Mouse (Mus musculus) E14TG2a.4 (cell line): ENCODE results near the gene Pik3cg.
A peak's percentile ranks its signal among the peaks of the same experiment; 100 is the strongest.

Source experiments
- H3K27me3 ChIP-seq: 2 replicates; pipeline ENCODE4 v1.6.1; 2014; ENCODE audit warnings: low read length, control low read depth; ENCODE audit not compliant: insufficient read depth
- H3K36me3 ChIP-seq: 2 replicates; pipeline ENCODE4 v1.6.1; 2014; ENCODE audit warnings: low read length, control low read depth; ENCODE audit not compliant: insufficient read depth
- H3K4me1 ChIP-seq: replicated peaks from 2 replicates; pipeline ENCODE4 v1.6.1; 2014; ENCODE audit warnings: low read depth, low read length, control low read depth
- H3K4me3 ChIP-seq: replicated peaks from 2 replicates; pipeline ENCODE4 v1.5.1; 2014; ENCODE audit warnings: mild to moderate bottlenecking, low read length
- H3K9me3 ChIP-seq: 2 replicates; pipeline ENCODE4 v1.6.1; 2014; ENCODE audit warnings: low read length, control low read depth
- CTCF ChIP-seq: conservative IDR thresholded peaks from 2 replicates; pipeline ENCODE4 v1.5.1; 2014; ENCODE audit warnings: low read length
- NANOG ChIP-seq: IDR thresholded peaks from 2 replicates; pipeline ENCODE4 v1.6.1; 2014; ENCODE audit warnings: borderline replicate concordance, low read length, mixed read lengths
- POU5F1 ChIP-seq: IDR thresholded peaks from 2 replicates; pipeline ENCODE4 v1.6.1; 2014; ENCODE audit warnings: low read length, borderline replicate concordance

Gene Pik3cg

GRCm38 (mm10) chr12:32195000-32195399 lies 13.5 kb downstream of the Pik3cg start:
- no peaks in the 10 kb centered on the region for H3K9me3 ChIP-seq
- H3K4me3 ChIP-seq, result no peak overlapping the region
- H3K36me3 ChIP-seq, result no peaks in the 10 kb centered on the region
- TF ChIP-seq NANOG (no peak), CTCF (no peak), POU5F1 (no peak)
- H3K4me1 ChIP-seq, result no peaks in the 10 kb centered on the region
- no peaks in the 10 kb centered on the region for H3K27me3 ChIP-seq

- Histone ChIP-seq H3K4me3 (no peak overlapping the region), H3K9me3 (no peaks in the 10 kb centered on the region), H3K27me3 (no peaks in the 10 kb centered on the region), H3K36me3 (no peaks in the 10 kb centered on the region), H3K4me1 (no peaks in the 10 kb centered on the region)
- no peak for TF ChIP-seq POU5F1
Measured at GRCm38 (mm10) chr12:32194358-32194757, 14.1 kb downstream of the Pik3cg start.

- peaks cover 7% of the 10 kb centered on the region; the same call in 1 of the 2 replicates for H3K4me1 ChIP-seq
- H3K9me3 ChIP-seq, result no peaks in the 10 kb centered on the region
- no peak for TF ChIP-seq CTCF
- no peak for TF ChIP-seq NANOG
- no peak for TF ChIP-seq POU5F1
- no peaks in the 10 kb centered on the region for H3K27me3 ChIP-seq
- no peak overlapping the region for H3K4me3 ChIP-seq
- H3K36me3 ChIP-seq, result no peaks in the 10 kb centered on the region
Measured at GRCm38 (mm10) chr12:32190927-32191326, 17.5 kb downstream of the Pik3cg start.

GRCm38 (mm10) chr12:32187668-32188236 lies 20.7 kb downstream of the Pik3cg start:
- Histone ChIP-seq H3K4me1 (peaks cover 12% of the 10 kb centered on the region), H3K27me3 (no peaks in the 10 kb centered on the region), H3K4me3 (no peak overlapping the region), H3K9me3 (no peaks in the 10 kb centered on the region), H3K36me3 (no peaks in the 10 kb centered on the region)
- TF ChIP-seq CTCF (no peak), POU5F1 (no peak), NANOG (no peak)

- H3K36me3 ChIP-seq, result no peaks in the 10 kb centered on the region
- H3K4me3 ChIP-seq, result no peak overlapping the region
- no peak for TF ChIP-seq CTCF
- TF ChIP-seq POU5F1, result no peak
- TF ChIP-seq NANOG, result no peak
- H3K4me1 ChIP-seq, result peaks cover 12% of the 10 kb centered on the region
- peaks cover 1% of the 10 kb centered on the region; the same call in 1 of the 2 replicates for H3K27me3 ChIP-seq
- no peaks in the 10 kb centered on the region for H3K9me3 ChIP-seq
Measured at GRCm38 (mm10) chr12:32186627-32187255, 21.7 kb downstream of the Pik3cg start.

- peaks cover 3% of the 10 kb centered on the region; the same call in 1 of the 2 replicates for H3K27me3 ChIP-seq
- TF ChIP-seq POU5F1 (no peak), NANOG (no peak), CTCF (no peak)
- no peak overlapping the region for H3K4me3 ChIP-seq
- H3K36me3 ChIP-seq, result no peaks in the 10 kb centered on the region
- peaks cover 12% of the 10 kb centered on the region for H3K4me1 ChIP-seq
- no peaks in the 10 kb centered on the region for H3K9me3 ChIP-seq
Measured at GRCm38 (mm10) chr12:32184874-32185273, 23.6 kb downstream of the Pik3cg start.

GRCm38 (mm10) chr12:32183584-32183983 lies 24.9 kb downstream of the Pik3cg start:
- H3K36me3 ChIP-seq, result no peaks in the 10 kb centered on the region
- no peak overlapping the region for H3K4me3 ChIP-seq
- H3K9me3 ChIP-seq, result no peaks in the 10 kb centered on the region
- TF ChIP-seq NANOG (no peak), POU5F1 (no peak), CTCF (no peak)
- peaks cover 3% of the 10 kb centered on the region; the same call in 1 of the 2 replicates for H3K27me3 ChIP-seq
- peaks cover 12% of the 10 kb centered on the region for H3K4me1 ChIP-seq

- peaks cover 8% of the 10 kb centered on the region for H3K4me1 ChIP-seq
- H3K27me3 ChIP-seq, result peaks cover 3% of the 10 kb centered on the region; the same call in 1 of the 2 replicates
- H3K9me3 ChIP-seq, result no peaks in the 10 kb centered on the region
- H3K4me3 ChIP-seq, result no peak overlapping the region
- TF ChIP-seq NANOG (peak; percentile 51; the same call in 1 of the 2 replicates), CTCF (no peak)
- H3K36me3 ChIP-seq, result no peaks in the 10 kb centered on the region
Measured at GRCm38 (mm10) chr12:32182632-32183419, 25.6 kb downstream of the Pik3cg start.

- H3K36me3 ChIP-seq, result no peaks in the 10 kb centered on the region
- TF ChIP-seq CTCF (no peak), NANOG (no peak), POU5F1 (no peak)
- peaks cover 4% of the 10 kb centered on the region for H3K27me3 ChIP-seq
- H3K9me3 ChIP-seq, result no peaks in the 10 kb centered on the region
- H3K4me1 ChIP-seq, result peaks cover 5% of the 10 kb centered on the region
- H3K4me3 ChIP-seq, result no peak overlapping the region
Measured at GRCm38 (mm10) chr12:32181885-32182284, 26.6 kb downstream of the Pik3cg start.
